Mouse (Mus musculus): Measurements from ENCODE around the gene Asb7. TPM values are rescaled to one million over a fixed set of nuclear protein-coding genes. Genes with fewer than 3 reads are reported as not detected.

Asb7 gene
- polyA plus RNA-seq, 1 experiment: 4.9 TPM

DNA sequence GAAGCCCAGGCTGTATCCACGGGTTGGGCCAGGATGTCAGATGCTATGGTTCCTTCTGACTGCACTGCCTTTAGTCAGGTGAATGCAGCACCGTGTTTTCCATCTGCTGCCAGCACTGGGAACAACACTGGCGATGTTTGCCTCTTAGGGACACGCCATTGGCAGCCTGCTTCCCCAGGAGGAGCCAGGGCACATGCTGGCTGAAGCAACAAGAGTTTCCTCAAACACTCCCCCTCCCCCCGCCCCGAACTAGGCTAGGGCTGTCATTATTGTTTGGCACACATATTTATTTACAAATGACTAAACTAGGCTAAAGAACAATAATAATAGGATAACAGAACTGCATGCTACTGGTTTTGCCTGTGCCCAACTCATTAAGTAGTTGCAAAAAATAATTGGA is 56.0 kb downstream of the Asb7 start:
- Histone ChIP-seq H3K27me3 (replicated peaks; ENCODE audit: control insufficient read depth, insufficient read depth, low read length) (no peaks in the 10 kb centered on the region), H3K4me1 (ENCODE audit: control insufficient read depth, insufficient read depth, low read length) (no peaks in the 10 kb centered on the region), H3K36me3 (ENCODE audit: control insufficient read depth, insufficient read depth, low read length) (no peaks in the 10 kb centered on the region), H3K27ac (ENCODE audit: insufficient read depth, low read depth, low read length) (no peak overlapping the region), H3K4me3 (ENCODE audit: insufficient read depth, low read depth, low read length) (no peak overlapping the region)
- 81% methylated on average over 6 of the region's 6 CpGs for WGBS
- TF ChIP-seq POLR2A (IDR thresholded peaks at IDR 0.05; ENCODE audit: low read depth, low read length): no peak
- no peak for TF ChIP-seq CTCF (conservative IDR thresholded peaks at IDR 0.05; ENCODE audit: insufficient read depth, insufficient read length, low read depth, low read length)
- DNase-seq: no peak

GRCm38 (mm10) chr7:66630154-66630800 is 59.1 kb downstream of the Asb7 start:
- Histone ChIP-seq H3K36me3 (ENCODE audit: control insufficient read depth, insufficient read depth, low read length) (no peaks in the 10 kb centered on the region), H3K4me3 (ENCODE audit: insufficient read depth, low read depth, low read length) (no peak overlapping the region), H3K4me1 (ENCODE audit: control insufficient read depth, insufficient read depth, low read length) (no peaks in the 10 kb centered on the region), H3K27me3 (replicated peaks; ENCODE audit: control insufficient read depth, insufficient read depth, low read length) (no peaks in the 10 kb centered on the region), H3K27ac (ENCODE audit: insufficient read depth, low read depth, low read length) (no peak overlapping the region)
- TF ChIP-seq CTCF (conservative IDR thresholded peaks at IDR 0.05; ENCODE audit: insufficient read depth, insufficient read length, low read depth, low read length): no peak
- no peak for TF ChIP-seq POLR2A (IDR thresholded peaks at IDR 0.05; ENCODE audit: low read depth, low read length)
- 67% methylated on average over 15 of the region's 15 CpGs for WGBS
- DNase-seq: no peak

GRCm38 (mm10) chr7:66629419-66629818 is 60.0 kb downstream of the Asb7 start:
- TF ChIP-seq POLR2A (IDR thresholded peaks at IDR 0.05; ENCODE audit: low read depth, low read length) (no peak), CTCF (conservative IDR thresholded peaks at IDR 0.05; ENCODE audit: insufficient read depth, insufficient read length, low read depth, low read length) (no peak)
- Histone ChIP-seq H3K27ac (ENCODE audit: insufficient read depth, low read depth, low read length) (no peak overlapping the region), H3K4me3 (ENCODE audit: insufficient read depth, low read depth, low read length) (no peak overlapping the region), H3K36me3 (ENCODE audit: control insufficient read depth, insufficient read depth, low read length) (no peaks in the 10 kb centered on the region), H3K27me3 (replicated peaks; ENCODE audit: control insufficient read depth, insufficient read depth, low read length) (no peaks in the 10 kb centered on the region), H3K4me1 (ENCODE audit: control insufficient read depth, insufficient read depth, low read length) (no peaks in the 10 kb centered on the region)
- DNase-seq: no peak
- 69% methylated on average over 4 of the region's 4 CpGs for WGBS

- Histone ChIP-seq H3K27me3 (replicated peaks; ENCODE audit: control insufficient read depth, insufficient read depth, low read length) (no peaks in the 10 kb centered on the region), H3K27ac (ENCODE audit: insufficient read depth, low read depth, low read length) (peak overlapping the region; percentile 71), H3K36me3 (ENCODE audit: control insufficient read depth, insufficient read depth, low read length) (no peaks in the 10 kb centered on the region), H3K4me1 (ENCODE audit: control insufficient read depth, insufficient read depth, low read length) (no peaks in the 10 kb centered on the region), H3K4me3 (ENCODE audit: insufficient read depth, low read depth, low read length) (no peak overlapping the region)
- peak; percentile 53 for DNase-seq
- TF ChIP-seq CTCF (conservative IDR thresholded peaks at IDR 0.05; ENCODE audit: insufficient read depth, insufficient read length, low read depth, low read length) (no peak), POLR2A (IDR thresholded peaks at IDR 0.05; ENCODE audit: low read depth, low read length) (no peak)
- 29% methylated on average over 3 of the region's 3 CpGs for WGBS
These were observed 66.0 kb downstream of the Asb7 start for GRCm38 (mm10) chr7:66623436-66623835.

- H3K4me3 ChIP-seq (ENCODE audit: insufficient read depth, low read depth, low read length): no peak overlapping the region
- DNase-seq: no peak
- H3K36me3 ChIP-seq (ENCODE audit: control insufficient read depth, insufficient read depth, low read length): no peaks in the 10 kb centered on the region
- no peak overlapping the region for H3K27ac ChIP-seq (ENCODE audit: insufficient read depth, low read depth, low read length)
- TF ChIP-seq POLR2A (IDR thresholded peaks at IDR 0.05; ENCODE audit: low read depth, low read length): no peak
- no peak for TF ChIP-seq CTCF (conservative IDR thresholded peaks at IDR 0.05; ENCODE audit: insufficient read depth, insufficient read length, low read depth, low read length)
- no peaks in the 10 kb centered on the region for H3K27me3 ChIP-seq (replicated peaks; ENCODE audit: control insufficient read depth, insufficient read depth, low read length)
- H3K4me1 ChIP-seq (ENCODE audit: control insufficient read depth, insufficient read depth, low read length): no peaks in the 10 kb centered on the region
These were observed 87.5 kb downstream of the Asb7 start for GRCm38 (mm10) chr7:66601846-66602245.

DNA sequence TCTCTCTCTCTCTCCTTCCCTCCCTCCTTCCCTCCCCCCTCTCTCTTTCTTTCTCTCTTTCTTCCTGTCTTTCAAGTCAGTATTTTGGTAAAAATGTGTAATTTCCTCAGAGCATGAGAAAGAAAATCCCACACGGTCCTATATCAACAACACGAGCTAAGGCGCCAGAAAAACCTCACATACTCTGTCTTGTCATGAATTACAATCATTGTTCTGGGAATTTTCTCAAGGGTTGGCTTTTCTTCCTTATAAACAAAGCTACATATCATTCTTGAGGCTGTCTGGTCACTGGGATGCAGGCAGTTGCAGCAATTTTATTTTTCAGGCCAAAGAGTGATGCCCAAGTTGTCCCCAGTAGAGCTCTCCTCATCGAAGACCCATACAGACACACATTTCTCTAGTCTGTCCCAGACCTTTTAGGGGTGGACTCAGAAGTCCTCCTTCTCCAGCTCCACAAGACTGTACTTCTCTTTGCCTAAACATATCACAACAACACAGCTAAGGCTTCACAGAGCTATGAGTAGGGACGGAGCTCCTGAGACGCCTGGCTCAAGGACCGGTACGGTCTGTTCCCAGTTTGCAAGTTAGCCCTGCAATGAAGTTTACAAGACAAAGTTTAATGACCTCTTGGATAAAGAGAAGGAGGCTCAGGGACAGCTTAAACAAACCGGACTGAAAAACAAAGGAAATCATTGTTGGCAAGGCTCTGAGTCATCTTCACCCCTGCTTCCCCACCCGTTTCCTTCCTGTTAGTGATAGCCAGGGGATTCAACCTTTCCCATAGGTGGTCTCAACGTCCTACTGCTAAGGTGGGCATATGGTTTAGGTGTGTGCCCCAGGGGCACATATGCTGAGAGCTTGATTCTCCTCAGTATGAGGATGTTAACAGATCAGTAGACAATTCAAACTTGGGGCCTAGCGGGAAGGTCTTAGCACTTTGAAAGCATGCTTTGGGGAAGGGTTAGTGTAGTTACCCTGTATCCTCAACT is 88.5 kb downstream of the Asb7 start:
- Histone ChIP-seq H3K36me3 (ENCODE audit: control insufficient read depth, insufficient read depth, low read length) (no peaks in the 10 kb centered on the region), H3K4me3 (ENCODE audit: insufficient read depth, low read depth, low read length) (no peak overlapping the region), H3K4me1 (ENCODE audit: control insufficient read depth, insufficient read depth, low read length) (no peaks in the 10 kb centered on the region), H3K27me3 (replicated peaks; ENCODE audit: control insufficient read depth, insufficient read depth, low read length) (no peaks in the 10 kb centered on the region), H3K27ac (ENCODE audit: insufficient read depth, low read depth, low read length) (peak overlapping the region; percentile 26; the same call in 1 of the 2 replicates)
- WGBS: 68% methylated on average over 12 of the region's 12 CpGs
- DNase-seq: peak; percentile 28
- no peak for TF ChIP-seq POLR2A (IDR thresholded peaks at IDR 0.05; ENCODE audit: low read depth, low read length)
- TF ChIP-seq CTCF (conservative IDR thresholded peaks at IDR 0.05; ENCODE audit: insufficient read depth, insufficient read length, low read depth, low read length): no peak

DNA sequence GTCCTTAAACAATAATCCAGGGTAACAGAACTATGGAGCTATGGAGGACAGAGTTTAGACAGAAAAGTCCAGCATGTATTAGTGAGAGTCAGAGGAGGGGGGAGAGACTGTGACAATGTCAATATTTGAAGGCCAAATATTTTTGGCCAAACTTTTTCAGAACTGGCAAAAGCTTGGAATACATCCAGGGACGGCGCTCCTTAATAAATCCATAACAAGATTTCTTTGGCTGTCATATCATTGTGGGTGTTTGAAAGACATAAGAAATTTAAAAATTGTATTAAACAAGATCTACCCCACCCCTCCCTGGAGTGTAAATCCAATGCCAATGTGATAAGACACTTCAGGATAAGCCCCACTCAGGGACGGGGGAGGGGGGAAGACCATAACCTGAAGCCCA is 89.3 kb downstream of the Asb7 start:
- H3K27ac ChIP-seq (ENCODE audit: insufficient read depth, low read depth, low read length): 0 out of 2 replicates have a peak overlapping the region, but pooled peaks have one; percentile 26
- no peaks in the 10 kb centered on the region for H3K36me3 ChIP-seq (ENCODE audit: control insufficient read depth, insufficient read depth, low read length)
- DNase-seq: no peak

More for the DNA sequence above, 89.3 kb downstream of the Asb7 start:
- 76% methylated on average over 3 of the region's 3 CpGs for WGBS
- H3K27me3 ChIP-seq (replicated peaks; ENCODE audit: control insufficient read depth, insufficient read depth, low read length): no peaks in the 10 kb centered on the region; the same call in 1 of the 2 replicates
- H3K4me1 ChIP-seq (ENCODE audit: control insufficient read depth, insufficient read depth, low read length): no peaks in the 10 kb centered on the region
- TF ChIP-seq CTCF (conservative IDR thresholded peaks at IDR 0.05; ENCODE audit: insufficient read depth, insufficient read length, low read depth, low read length) (no peak), POLR2A (IDR thresholded peaks at IDR 0.05; ENCODE audit: low read depth, low read length) (no peak)
- no peak overlapping the region for H3K4me3 ChIP-seq (ENCODE audit: insufficient read depth, low read depth, low read length)

All from kidney, adult 2 months (tissue).